Mouse (Mus musculus) midbrain, embryonic 10.5 days (tissue): Measurements from ENCODE around the gene Tesc. TPM values are rescaled to one million over a fixed set of nuclear protein-coding genes. Genes with fewer than 3 reads are reported as not detected.

Source experiments
- DNase-seq: peaks from one replicate; pipeline ENCODE4 v3.0.0-alpha.2; 2017; ENCODE audit warnings: low spot score
- H3K27ac ChIP-seq: fragments of 300-500 bp; sonication (generic); replicated peaks from 2 replicates; pipeline ENCODE4 v1.5.1; 2016; ENCODE audit warnings: mild to moderate bottlenecking
- H3K27me3 ChIP-seq: fragments of 300-500 bp; sonication (generic); 2 replicates; pipeline ENCODE4 v1.6.1; 2016; ENCODE audit warnings: low read depth, mild to moderate bottlenecking; ENCODE audit not compliant: poor library complexity, severe bottlenecking
- H3K36me3 ChIP-seq: fragments of 300-500 bp; sonication (generic); 2 replicates; pipeline ENCODE4 v1.6.1; 2016; ENCODE audit warnings: mild to moderate bottlenecking, moderate library complexity
- H3K4me1 ChIP-seq: fragments of 300-500 bp; sonication (generic); 2 replicates; pipeline ENCODE4 v1.6.1; 2016
- H3K4me3 ChIP-seq: fragments of 300-500 bp; sonication (generic); 2 replicates; pipeline ENCODE4 v1.5.1; 2016; ENCODE audit warnings: mild to moderate bottlenecking, moderate library complexity
- H3K9me3 ChIP-seq: fragments of 300-500 bp; sonication (generic); replicated peaks from 2 replicates; pipeline ENCODE4 v1.6.1; 2016; ENCODE audit warnings: mild to moderate bottlenecking
- WGBS: fragments of 180-500 bp; shearing (Covaris S2); methylation state at CpG from one replicate; pipeline ENCODE4 v1.1.7; 2016; 5-methylcytosine and 5-hydroxymethylcytosine counted together
- polyA plus RNA-seq: library from polyadenylated mRNA; unstranded; fragments of >200 nt; fragmentation: Nextera tagmentation; extraction: Ambion mirVana; gene quantifications from 2 replicates; pipeline ENCODE4 v1.2.1, GENCODE M21; 2016

Tesc gene
- polyA plus RNA-seq, 1 experiment from 2014 or later: 0.90 TPM

- peaks cover 49% of the 10 kb centered on the region for H3K27me3 ChIP-seq
- H3K4me1 ChIP-seq: peaks cover 36% of the 10 kb centered on the region
- 91% methylated on average over 1 of the region's 1 CpGs for WGBS
- H3K36me3 ChIP-seq: no peaks in the 10 kb centered on the region
- no peak overlapping the region for H3K27ac ChIP-seq
- DNase-seq: no peak
- H3K9me3 ChIP-seq: no peaks in the 10 kb centered on the region; the same call in 1 of the 2 replicates
- no peak overlapping the region for H3K4me3 ChIP-seq
Observed at GRCm38 (mm10) chr5:118034632-118035031, 7.1 kb downstream of the Tesc start.

DNA sequence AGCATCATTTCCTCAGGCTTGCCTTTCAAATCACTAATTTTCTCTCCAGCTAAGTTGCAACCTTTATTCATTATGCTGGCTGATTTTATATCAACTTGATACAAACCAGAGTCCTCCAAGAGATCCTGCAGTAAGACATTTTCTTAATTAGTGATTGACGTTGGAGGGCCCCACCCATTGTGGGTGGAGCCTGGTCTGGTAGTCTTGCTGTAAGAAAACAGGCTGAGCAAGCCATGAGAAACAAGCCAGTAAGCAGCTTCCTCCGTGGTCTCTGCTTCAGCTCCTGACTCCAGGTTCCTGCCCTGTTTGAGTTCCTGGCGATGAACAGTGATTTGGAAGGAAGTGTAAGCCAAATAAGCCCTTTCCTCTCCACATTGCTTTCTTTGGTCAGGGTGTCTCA is 8.2 kb downstream of the Tesc start:
- Histone ChIP-seq H3K36me3 (no peaks in the 10 kb centered on the region), H3K4me1 (peaks cover 34% of the 10 kb centered on the region), H3K27ac (no peak overlapping the region), H3K4me3 (no peak overlapping the region), H3K9me3 (no peaks in the 10 kb centered on the region; the same call in 1 of the 2 replicates), H3K27me3 (peaks cover 38% of the 10 kb centered on the region)
- DNase-seq: no peak
- WGBS: 70% methylated on average over 3 of the region's 3 CpGs

- DNase-seq: no peak
- peaks cover 28% of the 10 kb centered on the region; the same call in 1 of the 2 replicates for H3K27me3 ChIP-seq
- peak overlapping the region; percentile 30 for H3K4me3 ChIP-seq
- peak overlapping the region; percentile 70 for H3K27ac ChIP-seq
- H3K4me1 ChIP-seq: peaks cover 26% of the 10 kb centered on the region
- H3K36me3 ChIP-seq: no peaks in the 10 kb centered on the region
- 43% methylated on average over 25 of the region's 25 CpGs for WGBS
- H3K9me3 ChIP-seq: peaks cover 4% of the 10 kb centered on the region; the same call in 1 of the 2 replicates
Observed at GRCm38 (mm10) chr5:118036888-118037797, 9.6 kb downstream of the Tesc start.

DNA sequence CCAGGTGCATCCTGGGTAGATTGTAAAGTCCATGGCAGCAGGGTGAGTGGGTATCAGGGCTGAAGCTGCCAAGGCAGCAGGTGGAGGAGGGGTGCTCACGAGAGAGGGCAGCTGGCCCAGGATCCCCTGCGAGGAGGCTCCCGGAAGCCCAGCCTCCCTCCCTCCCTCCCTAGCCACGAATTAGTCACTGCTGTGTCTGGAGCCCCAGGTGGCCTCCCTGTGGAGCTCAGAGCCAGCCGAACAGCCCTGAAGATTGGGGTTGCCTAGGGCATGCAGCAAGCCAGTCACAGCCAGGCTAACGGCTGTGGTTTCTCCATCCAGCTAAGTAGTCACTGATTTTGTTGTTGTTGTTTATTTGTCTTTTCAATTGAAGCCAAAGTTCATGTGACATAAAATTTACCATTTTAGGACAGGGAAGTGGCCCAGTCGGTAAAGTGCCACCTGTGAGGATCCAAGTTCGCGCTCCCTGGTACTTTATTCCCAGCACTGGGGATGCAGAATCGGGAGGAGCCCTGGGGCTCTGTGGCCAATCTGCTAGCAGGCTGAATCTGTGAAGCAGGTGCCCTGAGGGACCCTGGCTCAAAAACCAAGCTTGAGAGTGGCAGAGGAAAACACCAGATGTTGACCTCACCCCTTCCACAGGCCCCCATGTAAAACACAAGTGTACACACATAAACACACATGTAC is 10.4 kb downstream of the Tesc start:
- peaks cover 26% of the 10 kb centered on the region; the same call in 1 of the 2 replicates for H3K27me3 ChIP-seq
- peak overlapping the region; percentile 30 for H3K4me3 ChIP-seq
- H3K9me3 ChIP-seq: peaks cover 4% of the 10 kb centered on the region; the same call in 1 of the 2 replicates
- DNase-seq: peak; percentile 42
- H3K27ac ChIP-seq: peak overlapping the region; percentile 70
- no peaks in the 10 kb centered on the region for H3K36me3 ChIP-seq
- WGBS: 11% methylated on average over 10 of the region's 10 CpGs
- peaks cover 26% of the 10 kb centered on the region for H3K4me1 ChIP-seq

- H3K27ac ChIP-seq: no peak overlapping the region
- WGBS: 30% methylated on average over 12 of the region's 12 CpGs
- no peak for DNase-seq
- H3K4me3 ChIP-seq: no peak overlapping the region
- no peaks in the 10 kb centered on the region for H3K36me3 ChIP-seq
- peaks cover 22% of the 10 kb centered on the region; the same call in 1 of the 2 replicates for H3K27me3 ChIP-seq
- peaks cover 26% of the 10 kb centered on the region for H3K4me1 ChIP-seq
- peaks cover 4% of the 10 kb centered on the region; the same call in 1 of the 2 replicates for H3K9me3 ChIP-seq
Observed at GRCm38 (mm10) chr5:118039241-118039668, 11.7 kb downstream of the Tesc start.

DNA sequence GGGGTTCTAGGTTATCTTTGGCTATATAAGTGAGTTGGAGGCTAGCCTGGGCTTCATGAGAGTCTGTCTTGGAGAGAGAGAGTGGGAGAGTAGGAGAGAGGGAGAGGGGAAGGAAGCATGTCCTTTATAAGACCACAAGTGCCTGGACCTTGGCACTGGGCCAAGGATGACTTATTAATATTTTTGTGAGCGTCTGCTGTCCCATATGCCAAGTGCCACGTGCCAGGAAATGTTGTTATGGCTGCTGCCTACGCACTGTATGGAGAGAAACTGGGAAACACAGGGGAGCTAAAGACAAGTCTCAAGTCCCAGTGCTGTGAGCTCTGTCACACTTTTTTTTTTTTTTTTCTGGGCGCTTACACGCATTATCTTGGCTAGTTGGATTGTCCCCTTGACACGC is 15.1 kb downstream of the Tesc start:
- 0 out of 2 replicates have a peak, but pooled peaks cover 4% of the 10 kb centered on the region for H3K9me3 ChIP-seq
- DNase-seq: no peak
- 97% methylated on average over 6 of the region's 6 CpGs for whole genome bisulfite sequencing
- H3K4me1 ChIP-seq: peaks cover 15% of the 10 kb centered on the region
- no peak overlapping the region for H3K4me3 ChIP-seq
- peaks cover 15% of the 10 kb centered on the region; the same call in 1 of the 2 replicates for H3K27me3 ChIP-seq
- H3K36me3 ChIP-seq: no peaks in the 10 kb centered on the region
- H3K27ac ChIP-seq: no peak overlapping the region

GRCm38 (mm10) chr5:118043761-118044160 is 16.2 kb downstream of the Tesc start:
- DNase-seq: no peak
- 95% methylated on average over 4 of the region's 4 CpGs for WGBS

GRCm38 (mm10) chr5:118044907-118045306 is 17.4 kb downstream of the Tesc start:
- Histone ChIP-seq H3K36me3 (no peaks in the 10 kb centered on the region), H3K9me3 (0 out of 2 replicates have a peak, but pooled peaks cover 4% of the 10 kb centered on the region), H3K27me3 (no peaks in the 10 kb centered on the region), H3K4me1 (no peaks in the 10 kb centered on the region), H3K4me3 (no peak overlapping the region), H3K27ac (no peak overlapping the region)
- WGBS: 89% methylated on average over 6 of the region's 6 CpGs
- no peak for DNase-seq

More at GRCm38 (mm10) chr5:118043761-118044160, 16.2 kb downstream of the Tesc start:
- Histone ChIP-seq H3K27ac (no peak overlapping the region), H3K4me1 (peaks cover 7% of the 10 kb centered on the region), H3K36me3 (no peaks in the 10 kb centered on the region), H3K4me3 (no peak overlapping the region), H3K27me3 (peaks cover 8% of the 10 kb centered on the region; the same call in 1 of the 2 replicates), H3K9me3 (0 out of 2 replicates have a peak, but pooled peaks cover 4% of the 10 kb centered on the region)

DNA sequence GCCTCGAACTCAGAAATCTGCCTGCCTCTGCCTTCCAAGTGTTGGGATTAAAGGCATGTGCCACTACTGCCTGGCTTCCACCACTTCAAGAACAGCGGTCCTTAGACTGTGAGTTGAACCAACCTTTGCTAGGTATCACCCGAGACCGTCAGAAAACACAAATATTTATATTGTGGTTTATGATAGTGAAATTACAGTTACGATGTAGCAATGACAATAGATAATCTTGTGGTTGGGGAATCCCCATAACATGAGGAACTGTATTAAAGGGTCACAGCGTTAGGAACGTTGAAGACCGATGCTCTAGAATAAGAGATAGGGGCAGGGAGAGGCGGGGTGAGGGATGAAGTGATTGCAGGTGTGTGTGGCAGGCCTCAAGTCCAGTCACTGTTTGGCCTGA is 17.8 kb downstream of the Tesc start:
- Histone ChIP-seq H3K36me3 (no peaks in the 10 kb centered on the region), H3K4me3 (no peak overlapping the region), H3K27me3 (no peaks in the 10 kb centered on the region), H3K9me3 (0 out of 2 replicates have a peak, but pooled peaks cover 4% of the 10 kb centered on the region), H3K27ac (no peak overlapping the region), H3K4me1 (no peaks in the 10 kb centered on the region)
- 92% methylated on average over 9 of the region's 9 CpGs for WGBS
- no peak for DNase-seq

GRCm38 (mm10) chr5:118047091-118047757 is 19.7 kb downstream of the Tesc start:
- no peak overlapping the region for H3K4me3 ChIP-seq
- no peak for DNase-seq
- H3K27me3 ChIP-seq: no peaks in the 10 kb centered on the region
- H3K27ac ChIP-seq: no peak overlapping the region
- no peaks in the 10 kb centered on the region for H3K4me1 ChIP-seq
- H3K9me3 ChIP-seq: no peaks in the 10 kb centered on the region
- WGBS: 89% methylated on average over 14 of the region's 14 CpGs
- no peaks in the 10 kb centered on the region for H3K36me3 ChIP-seq

GRCm38 (mm10) chr5:118048412-118048811 is 20.9 kb downstream of the Tesc start:
- no peaks in the 10 kb centered on the region for H3K9me3 ChIP-seq
- H3K4me1 ChIP-seq: no peaks in the 10 kb centered on the region
- WGBS: 86% methylated on average over 4 of the region's 4 CpGs
- H3K36me3 ChIP-seq: no peaks in the 10 kb centered on the region
- no peak overlapping the region for H3K4me3 ChIP-seq
- H3K27ac ChIP-seq: no peak overlapping the region
- DNase-seq: no peak
- H3K27me3 ChIP-seq: no peaks in the 10 kb centered on the region

GRCm38 (mm10) chr5:118048928-118049327 is 21.4 kb downstream of the Tesc start:
- H3K4me3 ChIP-seq: no peak overlapping the region
- no peak overlapping the region for H3K27ac ChIP-seq
- H3K4me1 ChIP-seq: no peaks in the 10 kb centered on the region
- no peaks in the 10 kb centered on the region for H3K27me3 ChIP-seq
- no peak for DNase-seq
- WGBS: 89% methylated on average over 5 of the region's 5 CpGs
- no peaks in the 10 kb centered on the region for H3K9me3 ChIP-seq
- H3K36me3 ChIP-seq: no peaks in the 10 kb centered on the region
